Mouse (Mus musculus): ENCODE measurements around the gene Mxd3.
A peak's percentile ranks its signal among the peaks of the same experiment; 100 is the strongest.

Mxd3 gene

GRCm38 (mm10) chr13:55329683-55330566 lies at the start of gene Mxd3:
Gene Mxd3, minus strand, starts transcription at chr13:55329823.
- peak; percentile 71 to 77 for DNase-seq (ENCODE audit: low read depth in 2 of 2, low spot score in 2 of 2)

GRCm38 (mm10) chr13:55378907-55379580 lies 49.4 kb upstream of the Mxd3 start:
- no peak for DNase-seq (ENCODE audit: low read depth in 2 of 2, low spot score in 2 of 2)

- DNase-seq (ENCODE audit: low read depth in 2 of 2, low spot score in 2 of 2), result no peak
Observed at GRCm38 (mm10) chr13:55375877-55376276, 46.3 kb upstream of the Mxd3 start.

- no peak for DNase-seq (ENCODE audit: low read depth in 2 of 2, low spot score in 2 of 2)
Observed at GRCm38 (mm10) chr13:55374206-55374924, 44.7 kb upstream of the Mxd3 start.

GRCm38 (mm10) chr13:55371740-55372139 lies 42.1 kb upstream of the Mxd3 start:
- no peak for DNase-seq (ENCODE audit: low read depth in 2 of 2, low spot score in 2 of 2)

- DNase-seq (ENCODE audit: low read depth in 2 of 2, low spot score in 2 of 2), result no peak
Observed at GRCm38 (mm10) chr13:55371007-55371681, 41.5 kb upstream of the Mxd3 start.

- no peak for DNase-seq (ENCODE audit: low read depth in 2 of 2, low spot score in 2 of 2)
Observed at GRCm38 (mm10) chr13:55370234-55370633, 40.6 kb upstream of the Mxd3 start.

GRCm38 (mm10) chr13:55369531-55370114 lies 40.0 kb upstream of the Mxd3 start, which contains the start of gene Rgs14:
Gene Rgs14, plus strand, starts transcription at chr13:55369732.
- DNase-seq (ENCODE audit: low read depth in 2 of 2, low spot score in 2 of 2), result peak; percentile 66 to 72

- no peak for DNase-seq (ENCODE audit: low read depth in 2 of 2, low spot score in 2 of 2)
Observed at GRCm38 (mm10) chr13:55368401-55368800, 38.8 kb upstream of the Mxd3 start.

GRCm38 (mm10) chr13:55362453-55363060 lies 32.9 kb upstream of the Mxd3 start, which contains the start of gene Lman2:
Gene Lman2, minus strand, starts transcription at chr13:55362783.
- DNase-seq (ENCODE audit: low read depth in 2 of 2, low spot score in 2 of 2), result peak; percentile 88 to 90

- peak in 1 of 2 experiments; percentile 25 for DNase-seq (ENCODE audit: low read depth in 2 of 2, low spot score in 2 of 2)
Observed at GRCm38 (mm10) chr13:55361974-55362452, 32.4 kb upstream of the Mxd3 start.

- no peak for DNase-seq (ENCODE audit: low read depth in 2 of 2, low spot score in 2 of 2)
Observed at GRCm38 (mm10) chr13:55361145-55361544, 31.5 kb upstream of the Mxd3 start.

- no peak for DNase-seq (ENCODE audit: low read depth in 2 of 2, low spot score in 2 of 2)
Observed at GRCm38 (mm10) chr13:55346745-55347144, 17.1 kb upstream of the Mxd3 start.

- DNase-seq (ENCODE audit: low read depth in 2 of 2, low spot score in 2 of 2), result no peak
Observed at GRCm38 (mm10) chr13:55344286-55344685, 14.7 kb upstream of the Mxd3 start.

- DNase-seq (ENCODE audit: low read depth in 2 of 2, low spot score in 2 of 2), result no peak
Observed at GRCm38 (mm10) chr13:55342469-55342868, 12.8 kb upstream of the Mxd3 start.

- no peak for DNase-seq (ENCODE audit: low read depth in 2 of 2, low spot score in 2 of 2)
Observed at GRCm38 (mm10) chr13:55339259-55339658, 9.6 kb upstream of the Mxd3 start.

- DNase-seq (ENCODE audit: low read depth in 2 of 2, low spot score in 2 of 2), result no peak
Observed at GRCm38 (mm10) chr13:55338131-55339054, 8.8 kb upstream of the Mxd3 start.

GRCm38 (mm10) chr13:55337341-55337975 lies 7.8 kb upstream of the Mxd3 start:
- no peak for DNase-seq (ENCODE audit: low read depth in 2 of 2, low spot score in 2 of 2)

All from CD8-positive naive resting alpha-beta T cell, adult 2 months (primary cell).